8 mouse cellular contexts compared by ENCODE assay signal in genomic region chr7:105568583-105568982, GRCm38 (mm10). TPM values are rescaled to one million over a fixed set of nuclear protein-coding genes. Genes with fewer than 3 reads are reported as not detected.
DNase-seq lines count a peak whose midpoint lies in the region; ATAC-seq lines count a peak whose summit lies in the region.

No protein-coding gene starts in this region.

- no peaks in the 10 kb centered on the region; the same call in 1 of the 2 replicates for H3K27me3 ChIP-seq in liver, embryonic 15.5 days
- H3K27me3 ChIP-seq in forebrain, embryonic 11.5 days (ENCODE audit: control insufficient read depth, insufficient read depth, low read length): no peaks in the 10 kb centered on the region

- no peaks in the 10 kb centered on the region for H3K4me1 ChIP-seq in liver, embryonic 15.5 days (replicated peaks)
- peaks cover 14% of the 10 kb centered on the region for H3K4me1 ChIP-seq in forebrain, embryonic 11.5 days (replicated peaks; ENCODE audit: control insufficient read depth, insufficient read depth, low read length)

- H3K36me3 ChIP-seq in liver, embryonic 15.5 days (replicated peaks): no peaks in the 10 kb centered on the region
- H3K36me3 ChIP-seq in forebrain, embryonic 11.5 days (ENCODE audit: control insufficient read depth, insufficient read depth, low read length): peaks cover 3% of the 10 kb centered on the region; the same call in 1 of the 2 replicates

- H3K9ac ChIP-seq in liver, embryonic 15.5 days: no peak overlapping the region
- no peak overlapping the region; the same call in 1 of the 2 replicates for H3K9ac ChIP-seq in forebrain, embryonic 11.5 days (ENCODE audit: low read length)

- H3K9me3 ChIP-seq in liver, embryonic 15.5 days (replicated peaks): no peaks in the 10 kb centered on the region
- no peaks in the 10 kb centered on the region for H3K9me3 ChIP-seq in forebrain, embryonic 11.5 days (ENCODE audit: control insufficient read depth, low read length)

- WGBS in liver, embryonic 15.5 days (ENCODE audit: insufficient replicate concordance): 39% methylated on average over 7 of the region's 7 CpGs
- WGBS in forebrain, embryonic 11.5 days: 18% methylated on average over 7 of the region's 7 CpGs

- H3K4me2 ChIP-seq in liver, embryonic 15.5 days: no peak overlapping the region
- peak overlapping the region; percentile 34; the same call in 1 of the 2 replicates for H3K4me2 ChIP-seq in forebrain, embryonic 11.5 days (ENCODE audit: low read depth, low read length, severe bottlenecking)

- H3K27ac ChIP-seq in liver, embryonic 15.5 days (replicated peaks): no peak overlapping the region
- H3K27ac ChIP-seq in forebrain, embryonic 11.5 days (ENCODE audit: low read depth, low read length): peak overlapping the region; percentile 66

- H3K4me3 ChIP-seq in liver, embryonic 15.5 days (replicated peaks): no peak overlapping the region
- no peak overlapping the region for H3K4me3 ChIP-seq in forebrain, embryonic 11.5 days (ENCODE audit: low read depth, low read length)

- ATAC-seq in liver, embryonic 15.5 days (ENCODE audit: insufficient read depth): 0 out of 2 replicates have a peak, but pooled peaks have one; percentile 8
- ATAC-seq in forebrain, embryonic 11.5 days (replicated peaks; ENCODE audit: low FRiP score): peak; percentile 75

- intact Hi-C loops in left cerebral cortex, postnatal 25 days (cut with DNase I): no loop called here

- DNase-seq in liver: no peak
- DNase-seq in forebrain, embryonic 11.5 days (ENCODE audit: low spot score): peak; percentile 58
- DNase-seq in left cerebral cortex, postnatal 25 days (ENCODE audit: low spot score in 2 of 2): peak; percentile 79 to 91
- peak; percentile 58 for DNase-seq in right cerebral cortex, postnatal 4 days
- no peak for DNase-seq in urinary bladder, postnatal 36 days (ENCODE audit: low spot score in 2 of 2)
- DNase-seq in urinary bladder, postnatal 25 days (ENCODE audit: low spot score): no peak
- no peak for DNase-seq in thymus, postnatal 4 days

RNA-seq across cellular contexts. Expression of gene Apbb1, which starts 12.9 kb away (rescaled TPM):
- 2.3 and 2.4 TPM in 2 replicates for polyA plus RNA-seq in liver, embryonic 15.5 days (2015; fragmentation: Nextera tagmentation; extraction: Ambion mirVana)
- polyA plus RNA-seq in forebrain, embryonic 11.5 days (2014; fragmentation: Nextera tagmentation; extraction: Ambion mirVana): 106 and 117 TPM in 2 replicates
- total RNA-seq in left cerebral cortex, postnatal 25 days (2021): 100 to 1,000 TPM; 433 to 466 TPM

RNA-seq across cellular contexts. Expression of gene Smpd1, which starts 14.4 kb away (rescaled TPM):
- polyA plus RNA-seq in liver, embryonic 15.5 days (2015; fragmentation: Nextera tagmentation; extraction: Ambion mirVana): 21.9 and 22.0 TPM in 2 replicates
- 35.1 and 42.1 TPM in 2 replicates for polyA plus RNA-seq in forebrain, embryonic 11.5 days (2014; fragmentation: Nextera tagmentation; extraction: Ambion mirVana)
- total RNA-seq in left cerebral cortex, postnatal 25 days (2021): 100 to 1,000 TPM; 103 to 111 TPM

RNA-seq across cellular contexts. Expression of gene Hpx, which starts 31.4 kb away (rescaled TPM):
- polyA plus RNA-seq in liver, embryonic 15.5 days (2015; fragmentation: Nextera tagmentation; extraction: Ambion mirVana): 343 and 400 TPM in 2 replicates
- polyA plus RNA-seq in forebrain, embryonic 11.5 days (2014; fragmentation: Nextera tagmentation; extraction: Ambion mirVana): not detected in 2 replicates
- under 1 TPM; 0.39 to 0.55 TPM for total RNA-seq in left cerebral cortex, postnatal 25 days (2021)

Comparison
In these comparisons a context has a peak if more than half of its experiments do, and no peak if none do; other contexts are left out.
1. DNase-seq: peak in forebrain, embryonic 11.5 days (single experiment), left cerebral cortex, postnatal 25 days (2 of 2) and right cerebral cortex, postnatal 4 days (single experiment); none in liver (single experiment), urinary bladder, postnatal 36 days (0 of 2), urinary bladder, postnatal 25 days (single experiment) and thymus, postnatal 4 days (single experiment).
2. RNA of gene Apbb1, which starts 12.9 kb away (polyA plus RNA-seq): 106 to 117 TPM in forebrain, embryonic 11.5 days; 2.3 to 2.4 TPM in liver, embryonic 15.5 days; every median in the first group is over 10 times any median in the second.
3. RNA of gene Hpx, which starts 31.4 kb away (polyA plus RNA-seq): 343 to 400 TPM in liver, embryonic 15.5 days; not detected in forebrain, embryonic 11.5 days; every median in the first group is over 100 times any median in the second.